Mouse (Mus musculus) fibroblast of lung, adult 2 months (primary cell): ENCODE data around the gene Dnajc11.
A peak's percentile ranks its signal among the peaks of the same experiment; 100 is the strongest.

Source experiments
- DNase-seq: peaks from one replicate; pipeline ENCODE4 v3.0.0-alpha.2; 2011; ENCODE audit warnings: low read depth

Gene Dnajc11

DNA sequence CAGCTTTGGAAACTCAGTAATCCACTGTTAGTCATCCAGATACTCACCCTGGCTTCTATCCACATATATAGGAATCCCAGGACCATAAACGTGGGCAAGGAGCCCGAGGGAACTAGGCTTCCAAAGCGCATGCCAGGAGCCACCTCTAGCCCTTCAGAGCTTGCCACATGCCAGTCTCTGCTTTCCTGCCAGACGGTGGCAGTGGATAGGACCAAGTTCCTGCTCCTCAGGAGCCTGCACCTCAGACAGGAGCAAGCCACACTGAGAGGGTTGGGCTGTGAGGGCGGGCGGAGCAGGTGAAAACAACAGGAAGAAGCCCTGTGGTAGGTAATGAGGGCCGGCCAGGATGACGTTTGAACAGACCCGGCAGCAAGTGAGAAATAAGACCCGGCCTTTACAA, 52.4 kb downstream of the Dnajc11 start:
- DNase-seq = no peak

DNA sequence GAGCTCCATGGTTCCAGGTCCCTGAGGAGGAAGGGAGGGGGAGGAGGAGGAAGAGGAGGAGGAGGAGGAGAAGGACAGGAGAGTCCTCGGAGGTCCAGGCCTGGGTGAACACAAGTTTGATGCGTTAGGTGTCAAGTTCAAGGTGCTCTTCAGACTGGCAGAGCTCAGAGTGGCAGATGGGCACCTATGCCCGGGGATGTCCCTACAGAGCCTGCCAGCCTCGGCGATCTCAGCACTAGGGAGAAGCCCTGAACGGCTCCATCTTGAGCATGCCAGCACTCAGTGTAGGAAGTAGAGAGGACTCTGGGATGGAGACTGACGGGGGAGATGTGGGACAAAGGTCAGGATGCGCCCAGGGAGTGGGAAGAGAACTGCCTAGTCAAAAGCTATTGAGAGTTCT, 53.2 kb downstream of the Dnajc11 start:
- DNase-seq = no peak

DNA sequence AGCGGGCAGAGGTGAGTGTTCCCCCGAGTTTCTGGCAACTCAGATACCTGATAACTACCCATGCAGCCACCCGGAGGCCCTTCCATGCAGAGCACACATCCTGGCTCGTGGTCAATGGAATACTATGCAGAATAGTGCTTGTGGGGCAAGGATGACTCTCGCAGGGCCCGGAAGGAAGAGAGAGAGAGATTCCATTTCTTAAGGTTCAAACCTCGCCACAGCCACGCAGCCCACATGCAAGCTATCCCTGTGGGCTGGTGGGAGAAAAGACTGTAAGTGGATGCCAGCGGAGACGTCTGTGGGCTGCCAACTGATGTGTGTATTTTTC, 54.5 kb downstream of the Dnajc11 start:
- DNase-seq = no peak

DNA sequence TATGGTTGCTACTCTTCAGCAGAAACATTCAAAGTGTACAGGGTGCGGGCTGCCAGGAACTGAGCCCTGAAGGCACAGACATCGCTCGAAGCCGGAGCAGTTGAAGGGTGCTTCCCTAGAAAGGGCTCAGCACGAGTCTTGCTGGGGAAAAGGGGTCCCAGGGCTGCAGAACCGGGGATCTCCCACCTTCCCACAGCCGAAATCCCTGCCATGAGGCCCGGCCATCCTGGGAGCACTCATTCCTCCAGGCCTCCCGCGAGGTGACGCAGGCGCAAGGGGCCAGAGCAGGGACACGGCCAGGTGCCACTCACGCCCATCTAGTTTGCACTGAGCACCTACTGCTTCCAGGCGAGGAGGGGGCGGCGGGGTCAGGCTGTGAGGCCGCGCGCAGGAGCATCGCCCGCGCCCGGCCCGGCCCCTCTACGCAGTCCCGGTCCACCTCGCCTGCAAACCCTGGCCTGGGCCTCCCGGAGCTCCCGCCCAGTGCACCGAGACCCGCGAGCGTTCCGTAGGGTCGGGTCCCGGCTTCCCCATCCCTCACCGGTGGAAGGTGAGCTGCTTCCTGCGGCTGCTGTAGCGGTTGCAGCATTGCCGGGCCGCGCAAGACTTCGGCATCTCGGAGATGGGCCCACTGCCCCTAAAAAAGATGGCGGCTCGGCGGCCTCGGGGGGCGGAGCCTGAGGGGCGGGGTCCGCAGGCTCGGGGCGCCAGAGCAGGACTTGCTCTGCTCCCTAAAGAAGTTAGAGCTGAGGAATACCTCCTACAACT, 55.0 kb downstream of the Dnajc11 start, which contains the start of gene Thap3:
Gene Thap3, minus strand, starts transcription at position 656 of the 768 bp plus-strand sequence.
- no peak for DNase-seq

DNA sequence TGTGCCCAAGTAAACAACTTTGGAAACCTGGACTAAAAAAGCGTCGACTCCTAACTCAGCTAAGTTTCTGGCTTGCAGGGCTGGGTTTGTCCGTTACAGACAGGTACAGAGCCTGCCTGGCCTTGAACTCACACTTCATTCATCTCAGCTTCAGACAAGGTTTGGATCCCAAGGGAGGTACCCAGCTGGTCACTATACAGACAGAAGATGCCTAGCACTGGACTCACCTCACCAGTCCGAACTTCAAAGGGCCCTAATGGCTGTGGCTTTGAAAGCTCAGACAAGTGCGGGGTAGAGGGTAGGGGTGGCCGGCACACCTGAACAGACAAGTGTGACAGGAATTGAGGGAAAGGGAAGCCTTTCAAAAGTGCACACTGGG, 55.6 kb downstream of the Dnajc11 start:
- no peak for DNase-seq

DNA sequence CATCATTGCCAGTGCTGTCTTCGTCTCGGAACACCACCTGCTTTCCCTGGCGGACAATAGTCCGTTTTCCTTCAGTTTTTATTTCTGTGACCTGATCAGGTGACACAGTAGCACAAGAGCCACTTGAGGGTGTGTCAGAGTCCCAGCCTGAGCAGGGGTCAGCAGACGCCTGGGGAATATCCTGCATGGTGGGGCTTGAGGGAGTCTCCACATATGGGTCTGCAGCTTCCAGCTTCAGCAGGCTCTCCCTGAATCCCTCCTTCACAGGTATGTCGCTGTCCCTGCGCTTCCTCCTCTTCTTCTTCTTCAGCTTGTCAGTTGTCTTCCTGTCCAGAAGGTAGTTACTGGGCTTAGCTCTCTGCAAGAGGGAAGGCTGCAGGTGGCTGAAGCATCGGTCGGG, 58.6 kb downstream of the Dnajc11 start:
- DNase-seq = no peak

DNA sequence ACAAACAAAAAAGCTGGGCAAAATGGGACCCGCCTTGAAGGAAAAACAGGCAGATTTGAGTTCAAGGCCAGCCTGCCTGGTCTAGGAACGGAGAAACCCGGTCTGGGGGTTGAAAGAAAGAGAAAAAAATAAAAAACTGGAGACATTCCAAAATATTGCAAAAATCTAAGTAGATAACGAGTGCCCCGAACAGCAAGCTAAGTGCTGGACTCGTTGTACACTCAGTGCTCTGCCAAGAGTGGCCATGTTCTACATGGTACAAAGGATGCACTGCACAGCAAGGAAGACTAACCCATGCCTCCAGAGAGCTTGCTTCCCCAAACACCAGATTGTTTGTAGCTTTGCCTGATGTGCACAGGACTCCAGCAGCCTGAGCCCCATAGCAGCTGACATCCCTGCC, 59.5 kb downstream of the Dnajc11 start:
- DNase-seq = no peak

DNA sequence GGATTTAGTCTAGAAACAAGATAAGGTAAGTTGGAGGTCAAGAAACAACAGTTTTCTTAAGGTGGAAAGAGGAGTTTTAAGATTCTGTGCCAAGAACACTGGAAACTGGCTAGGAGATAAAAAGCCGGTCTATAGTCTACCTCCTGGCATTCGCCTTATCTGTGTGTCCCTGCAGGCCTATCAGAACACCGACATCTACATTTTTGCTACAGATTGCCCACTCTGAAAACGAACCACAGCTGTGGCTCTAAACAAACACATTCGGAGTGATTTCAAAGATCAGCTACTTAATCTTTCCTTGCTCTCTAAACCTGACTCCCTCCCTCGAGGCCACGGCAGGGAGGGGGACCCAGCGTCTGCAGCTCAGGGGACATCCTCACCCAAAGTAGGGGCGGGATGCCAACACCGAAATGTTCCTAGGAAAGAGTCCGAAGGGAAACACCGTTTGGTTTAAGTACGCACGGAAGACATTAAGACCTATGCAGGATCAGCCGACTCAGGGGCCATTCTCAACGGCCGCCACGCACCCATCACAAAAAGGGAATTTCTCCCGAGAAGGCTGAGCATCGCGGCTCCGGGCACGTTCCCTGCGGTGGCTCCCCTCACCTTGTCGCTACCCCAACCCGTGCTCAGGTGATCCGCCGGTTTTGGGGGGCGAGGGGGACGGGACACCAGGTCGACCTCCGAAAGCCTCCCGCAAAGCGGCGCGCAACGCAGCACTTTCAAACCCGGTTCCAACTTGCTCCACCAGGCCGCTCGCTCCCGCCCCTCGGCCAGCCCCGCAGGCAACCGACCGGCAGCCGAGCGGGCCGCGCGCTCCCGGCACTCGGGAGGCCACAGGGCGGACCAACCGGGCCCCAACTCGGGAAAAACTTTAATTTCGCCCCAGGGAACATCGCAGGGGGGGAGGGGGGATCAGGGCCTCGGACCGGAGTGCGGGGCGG, 61.0 kb downstream of the Dnajc11 start:
- DNase-seq = no peak

DNA sequence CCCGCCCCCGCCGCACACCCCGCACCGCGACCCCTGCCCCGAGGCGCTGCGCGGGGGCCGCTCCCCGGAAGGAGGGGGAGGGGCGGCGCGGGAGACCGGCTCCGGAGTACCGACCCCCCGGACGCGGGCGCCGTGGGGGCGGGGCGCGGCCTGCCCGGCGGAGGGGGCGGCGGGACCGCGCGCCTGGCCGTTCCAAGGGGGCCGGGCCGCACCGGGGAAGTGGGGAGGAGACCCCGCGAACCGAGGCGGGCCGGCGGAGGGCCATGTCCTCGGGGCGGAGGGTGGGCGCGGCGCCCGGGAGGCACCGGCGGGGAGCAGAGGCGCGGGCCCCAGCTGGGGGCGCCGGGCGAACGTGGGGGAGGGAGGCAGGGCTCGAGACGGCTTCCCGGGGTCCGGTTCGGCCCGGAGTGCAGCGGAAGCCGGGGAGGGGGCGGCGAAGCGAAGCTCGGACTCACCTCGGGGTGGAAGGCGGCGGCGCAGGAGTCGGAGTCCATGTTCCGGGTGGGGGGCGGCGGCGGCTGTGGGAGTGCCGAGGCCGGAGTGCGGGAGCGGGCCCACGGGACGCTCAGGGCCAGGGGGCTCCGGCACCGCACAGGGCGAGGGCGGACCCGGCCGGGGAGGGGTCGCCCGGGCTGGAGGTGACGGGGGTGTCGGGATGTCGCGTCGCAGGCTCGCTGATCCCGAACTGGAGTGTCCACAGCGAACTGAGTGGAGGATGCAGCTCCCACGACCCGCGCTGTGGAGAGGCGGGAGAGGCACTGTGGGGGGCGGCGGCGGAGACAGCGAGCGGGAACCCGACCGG, 62.1 kb downstream of the Dnajc11 start:
- no peak for DNase-seq

DNA sequence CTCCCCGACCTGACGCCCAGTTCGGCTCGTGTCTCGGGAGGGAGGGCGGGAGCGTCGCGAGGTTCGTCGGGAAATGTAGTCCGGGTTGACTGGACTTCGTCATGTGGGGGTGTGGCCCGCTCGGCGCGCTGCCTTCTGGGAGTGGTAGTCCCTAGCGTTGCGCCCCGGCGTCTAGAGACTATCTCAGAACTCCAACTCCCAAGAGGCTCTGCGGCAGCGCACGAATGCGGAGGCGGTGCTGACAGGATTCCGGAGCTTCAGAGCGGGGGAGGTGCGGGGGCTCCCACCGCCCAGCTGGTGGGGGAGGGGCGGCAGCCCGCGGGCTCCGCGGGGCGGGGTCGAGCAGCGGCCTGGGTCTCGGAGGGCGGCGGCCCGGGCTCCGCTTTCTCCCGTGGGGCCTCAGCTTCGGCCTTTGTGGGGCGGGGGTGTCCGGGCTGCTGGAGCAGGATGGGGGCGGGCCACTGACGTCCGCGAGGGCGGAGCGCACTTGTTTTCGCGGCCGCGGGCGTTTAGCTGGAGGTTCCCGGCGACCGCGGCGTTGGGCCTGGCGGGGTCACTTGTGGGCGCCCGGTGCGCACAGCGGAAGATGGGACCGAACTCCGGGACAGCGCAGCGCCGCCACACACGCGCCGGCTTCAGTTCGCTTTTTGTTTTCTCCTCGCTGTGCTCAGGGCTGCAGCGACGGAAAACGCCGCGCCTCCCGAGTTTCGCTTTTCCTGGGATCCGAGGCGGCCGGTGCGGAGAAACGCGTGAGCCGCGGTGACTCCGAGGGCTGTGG, 62.9 kb downstream of the Dnajc11 start, which contains the start of gene Phf13:
Gene Phf13, minus strand, starts transcription at position 86 of the 778 bp plus-strand sequence.
- peak; percentile 96 for DNase-seq

DNA sequence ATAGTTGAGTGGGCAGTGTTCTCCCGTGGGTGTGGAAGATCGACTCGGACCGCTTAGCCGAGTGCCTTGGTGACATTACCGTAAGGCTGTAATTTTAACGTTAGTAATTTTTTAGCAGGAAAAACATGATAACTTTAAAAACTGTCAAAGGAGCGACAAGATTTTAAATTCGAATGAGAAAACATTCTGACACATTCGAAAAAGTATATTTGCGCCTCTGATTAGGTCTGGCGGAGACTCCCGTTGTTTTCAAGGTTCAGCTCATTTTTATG, 63.4 kb downstream of the Dnajc11 start:
- no peak for DNase-seq

DNA sequence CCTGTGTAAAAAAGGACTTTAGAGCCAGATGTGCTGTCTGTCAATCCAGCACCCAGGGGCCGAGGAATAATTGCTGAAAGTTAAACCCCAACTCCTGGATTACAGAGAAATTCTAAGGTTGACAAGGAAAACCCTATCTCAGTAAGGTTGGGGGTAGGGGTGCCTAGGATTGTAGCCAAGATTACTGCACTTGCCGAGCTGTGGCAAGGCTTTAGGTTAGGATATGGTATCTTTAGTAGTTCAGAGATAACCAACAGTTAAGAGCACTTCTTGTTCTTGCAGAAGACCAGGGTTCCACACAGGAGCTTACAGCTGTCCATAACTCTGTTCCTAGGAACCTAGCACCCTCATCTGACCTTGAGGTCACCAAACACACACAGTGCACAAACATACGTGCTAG, 64.2 kb downstream of the Dnajc11 start:
- DNase-seq = no peak

DNA sequence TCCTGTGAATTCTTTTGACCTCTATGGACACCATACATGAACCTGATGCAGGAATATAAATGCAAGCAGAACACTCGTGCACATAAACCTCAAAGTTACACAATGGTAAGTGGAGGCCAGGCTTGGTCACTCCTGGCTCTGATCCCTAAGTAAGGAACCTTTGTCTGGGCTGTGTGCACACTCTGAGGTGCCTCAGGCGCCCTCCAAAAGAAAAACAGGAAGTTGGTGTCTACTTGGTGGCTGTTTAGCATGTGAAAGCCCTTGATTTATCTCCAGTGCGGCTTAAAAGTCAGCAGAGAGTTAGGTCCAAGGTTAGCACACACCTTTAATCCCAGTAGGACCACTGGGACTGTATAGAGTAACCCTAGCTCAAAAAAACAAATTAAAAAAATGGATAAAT, 66.0 kb downstream of the Dnajc11 start:
- DNase-seq = no peak

DNA sequence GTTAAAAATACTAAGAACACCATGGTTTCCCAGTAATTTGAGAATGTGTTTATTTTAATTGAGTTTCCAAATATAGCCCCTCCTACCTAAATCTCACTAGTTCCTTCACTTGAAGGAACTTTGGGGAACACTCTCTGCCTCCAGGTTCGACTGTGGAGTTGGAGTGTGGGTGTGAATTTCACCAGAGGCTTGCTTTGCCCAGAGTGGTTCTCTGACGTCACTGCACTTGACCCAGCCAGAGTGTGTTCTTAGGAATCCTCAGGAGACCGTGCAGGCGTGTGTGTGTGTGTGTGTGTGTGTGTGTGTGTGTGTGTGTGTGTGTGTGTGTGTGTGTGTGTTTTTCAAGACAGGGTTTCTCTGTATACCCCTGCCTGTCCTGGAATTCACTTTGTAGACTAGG, 67.4 kb downstream of the Dnajc11 start:
- DNase-seq = no peak

DNA sequence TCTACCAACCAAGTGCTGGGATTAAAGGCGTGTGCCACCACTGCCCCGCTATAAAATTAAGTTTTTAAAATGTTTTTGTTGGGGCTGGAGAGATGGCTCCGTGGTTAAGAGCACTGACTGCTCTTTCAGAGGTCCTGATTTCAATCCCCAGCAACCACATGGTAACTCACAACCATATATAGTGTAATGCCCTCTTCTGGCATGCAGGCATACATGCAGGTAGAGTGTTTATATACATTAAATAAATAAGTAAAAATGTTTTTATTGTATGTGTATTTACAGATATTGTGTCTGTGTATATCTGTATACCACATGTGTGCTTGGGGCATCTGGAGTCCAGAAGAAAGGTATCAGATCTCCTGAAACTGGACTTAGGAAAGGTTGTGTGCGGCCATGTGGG, 67.8 kb downstream of the Dnajc11 start:
- DNase-seq = no peak

DNA sequence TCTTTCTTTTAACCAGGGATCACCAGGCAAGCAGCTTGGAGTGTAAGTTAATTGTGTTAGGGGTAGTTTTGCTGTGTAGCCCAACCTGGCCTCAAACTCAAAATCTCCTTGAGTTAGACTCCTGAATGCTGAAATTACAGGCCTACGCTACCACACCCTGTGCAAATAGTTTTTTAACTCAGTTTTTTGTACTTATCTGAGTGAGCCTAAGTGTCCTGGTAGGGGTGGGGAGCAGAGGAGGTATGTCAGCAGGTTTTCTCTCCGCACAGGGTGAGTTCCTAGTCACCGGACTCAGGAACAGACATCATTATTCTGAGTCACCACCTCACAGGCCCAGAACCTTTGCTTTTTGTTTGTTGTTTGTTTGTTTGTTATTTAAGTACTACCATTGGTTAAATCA, 68.6 kb downstream of the Dnajc11 start:
- DNase-seq = no peak

DNA sequence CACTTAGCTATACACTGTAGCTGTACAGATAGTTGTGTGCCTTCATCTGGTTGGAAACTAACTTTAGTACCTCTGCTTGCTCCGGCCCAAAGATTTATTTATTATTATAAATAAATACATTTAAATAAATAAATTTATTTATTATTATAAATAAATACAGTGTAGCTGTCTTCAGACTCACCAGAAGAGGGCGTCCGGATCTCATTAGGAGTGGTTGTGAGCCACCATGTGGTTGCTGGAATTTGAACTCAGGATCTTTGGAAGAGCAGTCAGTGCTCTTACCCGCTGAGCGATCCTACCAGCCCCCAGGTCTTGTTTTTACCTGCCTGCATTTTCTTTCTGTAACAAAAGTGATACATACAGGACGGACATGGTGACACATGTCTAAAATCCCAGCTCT, 72.6 kb downstream of the Dnajc11 start:
- no peak for DNase-seq

DNA sequence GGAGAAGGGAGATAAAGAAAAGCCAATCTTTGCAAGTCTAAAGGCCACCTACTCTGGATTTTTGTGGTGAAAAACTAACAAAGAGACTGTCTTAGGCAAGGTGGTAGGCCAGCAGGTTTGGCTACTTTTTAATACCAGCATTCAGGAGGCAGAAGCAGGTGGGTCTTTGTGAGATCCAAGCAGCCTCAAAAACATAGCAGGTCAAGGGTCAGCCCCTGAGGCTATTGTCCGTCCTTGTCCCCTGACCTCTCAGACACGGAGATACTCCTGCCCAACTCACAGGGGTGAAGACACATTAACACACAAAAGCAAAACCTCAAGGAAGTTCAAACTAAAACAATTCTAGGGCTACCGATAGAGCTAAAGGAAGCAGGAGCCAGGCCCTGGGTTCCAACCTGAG, 73.3 kb downstream of the Dnajc11 start:
- DNase-seq = no peak

DNA sequence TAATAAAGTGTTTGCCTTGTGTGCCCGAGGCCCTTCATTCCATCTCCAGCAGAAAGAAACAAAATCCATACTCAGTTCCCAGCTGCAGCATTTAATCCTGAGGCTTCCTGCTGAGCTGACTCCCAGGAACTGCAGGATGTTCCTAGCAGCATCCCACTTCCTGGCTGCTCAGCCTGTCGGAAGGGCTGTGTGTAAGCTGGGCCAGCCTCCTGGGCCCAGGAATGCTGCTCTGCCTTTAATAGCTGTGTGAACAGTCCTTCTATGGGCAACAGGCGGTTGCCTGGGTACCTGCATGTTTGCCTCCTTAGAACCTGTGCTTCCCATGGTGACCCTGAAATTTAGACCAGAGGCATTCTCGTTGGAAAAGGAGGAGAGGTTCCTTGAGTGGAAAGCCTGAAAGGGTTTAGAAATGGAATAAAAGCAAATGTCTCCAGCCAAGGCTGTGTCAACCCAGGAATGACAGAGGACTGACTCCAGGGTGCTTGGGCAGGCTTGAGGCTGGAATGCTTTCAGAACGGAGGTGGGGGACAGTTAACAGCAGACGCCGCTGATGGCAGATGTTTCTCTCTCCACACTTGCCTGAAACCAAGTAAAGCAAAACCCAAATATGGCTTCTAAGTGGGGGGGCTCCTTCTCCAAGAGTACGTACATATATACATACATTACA, 74.1 kb downstream of the Dnajc11 start:
- DNase-seq = no peak

DNA sequence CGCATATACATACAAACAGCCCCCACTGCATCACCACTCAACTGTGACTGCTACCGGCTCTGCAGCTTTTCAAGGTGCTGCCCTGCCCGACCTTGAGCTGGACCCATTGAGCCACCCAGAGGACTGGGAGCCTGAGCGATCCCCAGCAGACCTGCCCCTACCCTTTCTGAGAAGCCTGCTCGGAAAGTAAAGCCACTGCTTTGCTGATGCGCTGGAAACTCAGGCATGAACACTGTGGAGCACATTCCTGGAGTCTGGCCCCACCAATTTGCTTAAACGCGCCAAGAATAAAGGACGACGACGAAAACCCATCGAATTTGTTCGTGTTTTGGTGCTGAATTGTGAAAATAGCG, 74.6 kb downstream of the Dnajc11 start:
- no peak for DNase-seq

DNA sequence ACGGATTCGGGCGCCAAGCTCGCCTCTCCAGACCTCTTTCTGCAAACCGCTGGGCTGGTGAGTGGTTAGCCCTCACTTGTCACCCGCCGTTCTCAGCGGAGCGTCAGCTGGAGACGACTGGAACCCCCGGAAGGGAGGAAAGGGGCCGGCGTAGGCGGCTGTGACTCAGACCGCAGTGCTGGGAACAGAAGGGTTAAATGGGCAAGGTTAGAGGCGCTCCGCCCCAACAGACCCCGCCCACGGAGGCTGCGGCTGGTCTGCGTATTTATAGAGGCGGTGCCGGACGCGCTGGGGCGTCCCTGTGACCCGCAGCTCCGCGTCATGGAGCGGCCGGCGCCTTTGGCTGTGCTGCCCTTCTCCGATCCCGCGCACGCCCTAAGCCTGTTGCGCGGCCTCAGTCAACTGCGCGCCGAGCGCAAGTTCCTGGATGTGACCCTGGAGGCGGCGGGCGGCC, 75.2 kb downstream of the Dnajc11 start, which contains the start of gene Klhl21:
Gene Klhl21, plus strand, starts transcription at position 182 of the 454 bp plus-strand sequence.
- peak; percentile 81 for DNase-seq
